Mouse (Mus musculus): ENCODE data around the gene Mical3. TPM values are rescaled to one million over a fixed set of nuclear protein-coding genes. Genes with fewer than 3 reads are reported as not detected.
"Not testable (repeated sequence)": the region's sequence is repeated elsewhere in the genome, so short reads cannot be mapped to it uniquely, and the experiment has no call there.

Gene Mical3
- total and polyA plus RNA-seq, 2 experiments from 2014 or later = 17.5 to 78.7 TPM

DNA sequence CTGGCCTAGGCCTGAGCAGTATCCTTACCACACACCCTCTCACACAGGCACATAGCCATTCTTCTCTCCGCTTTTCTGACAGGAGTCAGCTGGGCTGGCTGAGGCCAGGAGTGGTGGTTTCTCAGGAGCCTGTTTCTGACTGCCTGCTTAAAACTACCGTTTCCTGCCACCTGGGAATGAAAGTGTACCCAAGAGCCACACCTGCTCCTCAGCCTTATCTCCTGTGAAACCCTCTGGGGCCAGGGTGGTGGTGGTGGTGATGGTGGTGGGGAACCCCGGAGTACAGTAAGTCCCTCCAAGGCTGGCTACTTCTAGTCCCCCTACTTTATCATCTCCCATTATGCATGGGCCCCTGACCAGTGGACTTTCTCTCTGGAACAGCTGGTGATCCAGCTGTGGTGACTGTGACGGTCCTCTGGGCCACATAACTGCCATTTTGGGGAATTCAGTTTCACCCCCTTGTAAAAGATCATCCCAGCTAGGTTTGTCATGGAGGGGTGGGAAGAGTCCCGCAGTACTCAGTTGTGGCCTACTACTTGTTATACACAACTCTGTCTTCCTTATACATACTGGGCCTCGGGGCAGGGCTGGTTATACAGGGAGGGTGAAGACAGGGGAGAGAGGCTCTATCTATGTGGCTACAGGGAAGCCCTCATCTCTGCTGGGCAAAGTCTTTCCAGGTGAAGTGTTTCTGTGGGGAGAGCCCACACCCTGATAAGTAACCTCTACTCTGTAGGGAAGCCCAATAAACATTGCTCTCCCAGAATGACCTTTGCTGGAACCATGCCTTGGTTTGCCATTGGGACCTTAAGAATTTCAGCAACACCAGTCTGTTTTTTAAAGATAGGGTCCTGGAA is 200.1 kb downstream of the Mical3 start:
- 90% methylated on average over 6 of the region's 6 CpGs for WGBS
- Histone ChIP-seq H3K4me3 (ENCODE audit: low read depth, low read length) (no peak overlapping the region), H3K4me1 (ENCODE audit: insufficient read depth) (no peaks in the 10 kb centered on the region), H3K9me3 (ENCODE audit: low read length) (no peaks in the 10 kb centered on the region), H3K36me3 (ENCODE audit: insufficient read depth) (peaks cover 57% of the 10 kb centered on the region), H3K27ac (ENCODE audit: low read depth, low read length) (no peak overlapping the region), H3K9ac (no peak overlapping the region), H3K4me2 (ENCODE audit: low read depth) (no peak overlapping the region), H3K27me3 (ENCODE audit: insufficient read depth, low read length) (no peaks in the 10 kb centered on the region)
- ATAC-seq = no peak
- no peak for TF ChIP-seq CTCF (IDR thresholded peaks at IDR 0.05; ENCODE audit: low read depth)
- no peak for DNase-seq

GRCm38 (mm10) chr6:120929421-120929820 is 201.4 kb downstream of the Mical3 start:
- no peak for ATAC-seq
- Histone ChIP-seq H3K27me3 (ENCODE audit: insufficient read depth, low read length) (no peaks in the 10 kb centered on the region), H3K27ac (ENCODE audit: low read depth, low read length) (no peak overlapping the region), H3K9ac (no peak overlapping the region), H3K36me3 (ENCODE audit: insufficient read depth) (peaks cover 46% of the 10 kb centered on the region), H3K9me3 (ENCODE audit: low read length) (no peaks in the 10 kb centered on the region), H3K4me2 (ENCODE audit: low read depth) (no peak overlapping the region), H3K4me3 (ENCODE audit: low read depth, low read length) (no peak overlapping the region), H3K4me1 (ENCODE audit: insufficient read depth) (no peaks in the 10 kb centered on the region)
- 89% methylated on average over 1 of the region's 1 CpGs for WGBS
- no peak for DNase-seq
- TF ChIP-seq CTCF (IDR thresholded peaks at IDR 0.05; ENCODE audit: low read depth) = no peak

- Histone ChIP-seq H3K9me3 (ENCODE audit: low read length) (no peaks in the 10 kb centered on the region), H3K4me2 (ENCODE audit: low read depth) (no peak overlapping the region), H3K36me3 (ENCODE audit: insufficient read depth) (peaks cover 32% of the 10 kb centered on the region), H3K27ac (ENCODE audit: low read depth, low read length) (no peak overlapping the region), H3K4me3 (ENCODE audit: low read depth, low read length) (no peak overlapping the region), H3K9ac (no peak overlapping the region), H3K4me1 (ENCODE audit: insufficient read depth) (no peaks in the 10 kb centered on the region), H3K27me3 (ENCODE audit: insufficient read depth, low read length) (no peaks in the 10 kb centered on the region)
- ATAC-seq (0 out of 2 replicates have a peak, but pooled peaks have one; percentile 26), DNase-seq (no peak)
- TF ChIP-seq CTCF (IDR thresholded peaks at IDR 0.05; ENCODE audit: low read depth) = no peak
- 73% methylated on average over 3 of the region's 3 CpGs for WGBS
Observed at GRCm38 (mm10) chr6:120927765-120928164, 203.0 kb downstream of the Mical3 start.

GRCm38 (mm10) chr6:120926880-120927279 is 203.9 kb downstream of the Mical3 start:
- peaks cover 23% of the 10 kb centered on the region for H3K36me3 ChIP-seq (ENCODE audit: insufficient read depth)
- no peak overlapping the region for H3K4me2 ChIP-seq (ENCODE audit: low read depth)
- H3K27ac ChIP-seq (ENCODE audit: low read depth, low read length) = no peak overlapping the region
- DNase-seq (no peak), ATAC-seq (no peak)
- WGBS = 71% methylated on average over 2 of the region's 2 CpGs
- no peaks in the 10 kb centered on the region for H3K4me1 ChIP-seq (ENCODE audit: insufficient read depth)
- no peak overlapping the region for H3K4me3 ChIP-seq (ENCODE audit: low read depth, low read length)
- no peaks in the 10 kb centered on the region for H3K27me3 ChIP-seq (ENCODE audit: insufficient read depth, low read length)
- no peak for TF ChIP-seq CTCF (IDR thresholded peaks at IDR 0.05; ENCODE audit: low read depth)
- no peaks in the 10 kb centered on the region for H3K9me3 ChIP-seq (ENCODE audit: low read length)
- H3K9ac ChIP-seq = no peak overlapping the region

- ATAC-seq; H3K27me3 ChIP-seq (ENCODE audit: insufficient read depth, low read length); H3K4me3 ChIP-seq (ENCODE audit: low read depth, low read length); H3K36me3 ChIP-seq (ENCODE audit: insufficient read depth); H3K27ac ChIP-seq (ENCODE audit: low read depth, low read length); H3K9me3 ChIP-seq (ENCODE audit: low read length); H3K4me1 ChIP-seq (ENCODE audit: insufficient read depth); H3K9ac ChIP-seq; H3K4me2 ChIP-seq (ENCODE audit: low read depth); DNase-seq: not testable (repeated sequence)
- 62% methylated on average over 2 of the region's 2 CpGs for WGBS
Observed at GRCm38 (mm10) chr6:120924791-120925321, 205.9 kb downstream of the Mical3 start.

GRCm38 (mm10) chr6:120917975-120918374 is 212.8 kb downstream of the Mical3 start:
- Histone ChIP-seq H3K4me1 (ENCODE audit: insufficient read depth) (peaks cover 6% of the 10 kb centered on the region; the same call in 1 of the 2 replicates), H3K27ac (ENCODE audit: low read depth, low read length) (no peak overlapping the region), H3K36me3 (ENCODE audit: insufficient read depth) (no peaks in the 10 kb centered on the region), H3K9me3 (ENCODE audit: low read length) (no peaks in the 10 kb centered on the region), H3K27me3 (ENCODE audit: insufficient read depth, low read length) (no peaks in the 10 kb centered on the region), H3K9ac (no peak overlapping the region), H3K4me2 (ENCODE audit: low read depth) (no peak overlapping the region), H3K4me3 (ENCODE audit: low read depth, low read length) (no peak overlapping the region)
- 49% methylated on average over 3 of the region's 3 CpGs for WGBS
- no peak for DNase-seq
- no peak for ATAC-seq
- TF ChIP-seq CTCF (IDR thresholded peaks at IDR 0.05; ENCODE audit: low read depth) = no peak

- Histone ChIP-seq H3K9ac (peak overlapping the region; percentile 74; the same call in 1 of the 2 replicates), H3K4me3 (ENCODE audit: low read depth, low read length) (peak overlapping the region; percentile 73), H3K4me2 (ENCODE audit: low read depth) (peak overlapping the region; percentile 97)
- ATAC-seq; DNase-seq; H3K9me3 ChIP-seq (ENCODE audit: low read length); H3K4me1 ChIP-seq (ENCODE audit: insufficient read depth); H3K36me3 ChIP-seq (ENCODE audit: insufficient read depth); H3K27ac ChIP-seq (ENCODE audit: low read depth, low read length); H3K27me3 ChIP-seq (ENCODE audit: insufficient read depth, low read length): not testable (repeated sequence)
- WGBS = 23% methylated on average over 10 of the region's 14 CpGs
Observed at GRCm38 (mm10) chr6:120916972-120917881, 213.6 kb downstream of the Mical3 start.

Measured in forebrain, postnatal 0 days (tissue).